Mouse (Mus musculus) brain, embryonic 14.5 days (tissue): Measurements from ENCODE around the gene 1700067P10Rik.

Experiments used
- CTCF ChIP-seq: fragments of 200-500 bp; IDR thresholded peaks from 2 replicates; pipeline ENCODE4 v1.5.1; 2012; ENCODE audit warnings: inconsistent platforms, mild to moderate bottlenecking, moderate library complexity, borderline replicate concordance; ENCODE audit not compliant: insufficient read depth, insufficient read length; ENCODE audit errors: extremely low read depth
- POLR2A ChIP-seq: fragments of 200-500 bp; IDR thresholded peaks from 2 replicates; pipeline ENCODE4 v1.6.1; 2012; ENCODE audit warnings: mild to moderate bottlenecking, inconsistent platforms, borderline replicate concordance; ENCODE audit not compliant: poor library complexity, insufficient read depth, insufficient read length, severe bottlenecking; ENCODE audit errors: extremely low read depth

- TF ChIP-seq CTCF, result no peak
- TF ChIP-seq POLR2A, result no peak
Measured at GRCm38 (mm10) chr17:48090305-48090704, 1.2 kb downstream of the 1700067P10Rik start.
